Mouse (Mus musculus) hindbrain, embryonic 11.5 days (tissue): ENCODE measurements around the gene Gm10959. TPM values are rescaled to one million over a fixed set of nuclear protein-coding genes. Genes with fewer than 3 reads are reported as not detected.
"Not testable (repeated sequence)": the region's sequence is repeated elsewhere in the genome, so short reads cannot be mapped to it uniquely, and the experiment has no call there.

ENCODE experiments used
- ATAC-seq: fragments of 200-750 bp; cut with Nextera tagmentation; 2 replicates; pipeline ENCODE4 v1.8.0; 2017; ENCODE audit warnings: mild to moderate bottlenecking, moderate TSS enrichment, moderate library complexity; ENCODE audit not compliant: low FRiP score
- DNase-seq: peaks from one replicate; pipeline ENCODE4 v3.0.0-alpha.2; 2015; ENCODE audit warnings: low spot score
- H3K27ac ChIP-seq: fragments of 300-500 bp; sonication (generic); 2 replicates; pipeline ENCODE4 v1.5.1; 2014; ENCODE audit warnings: mild to moderate bottlenecking, low read depth, low read length
- H3K27me3 ChIP-seq: fragments of 300-500 bp; sonication (generic); 2 replicates; pipeline ENCODE4 v1.6.1; 2014; ENCODE audit warnings: mild to moderate bottlenecking, low read length, moderate library complexity, mixed read lengths; ENCODE audit not compliant: control insufficient read depth, insufficient read depth
- H3K36me3 ChIP-seq: fragments of 300-500 bp; sonication (generic); 2 replicates; pipeline ENCODE4 v1.6.1; 2014; ENCODE audit warnings: mild to moderate bottlenecking, low read length, moderate library complexity, mixed read lengths; ENCODE audit not compliant: control insufficient read depth, insufficient read depth
- H3K4me1 ChIP-seq: fragments of 300-500 bp; sonication (generic); replicated peaks from 2 replicates; pipeline ENCODE4 v1.6.1; 2014; ENCODE audit warnings: low read length, mixed read lengths; ENCODE audit not compliant: control insufficient read depth, insufficient read depth
- H3K4me2 ChIP-seq: fragments of 300-500 bp; sonication (generic); replicated peaks from 2 replicates; pipeline ENCODE4 v1.6.1; 2014; ENCODE audit warnings: mild to moderate bottlenecking, low read depth, low read length
- H3K4me3 ChIP-seq: fragments of 300-500 bp; sonication (generic); 2 replicates; pipeline ENCODE4 v1.5.1; 2014; ENCODE audit warnings: low read depth, low read length
- H3K9ac ChIP-seq: fragments of 300-500 bp; sonication (generic); 2 replicates; pipeline ENCODE4 v1.6.1; 2014; ENCODE audit warnings: low read depth, low read length
- H3K9me3 ChIP-seq: fragments of 300-500 bp; sonication (generic); 2 replicates; pipeline ENCODE4 v1.6.1; 2016; ENCODE audit warnings: low read length; ENCODE audit not compliant: control insufficient read depth
- WGBS: fragments of 180-500 bp; shearing (Covaris S2); extraction: QIAGEN DNeasy Blood & Tissue Kit; methylation state at CpG from one replicate; pipeline ENCODE4 v1.1.7; 2014; 5-methylcytosine and 5-hydroxymethylcytosine counted together
- polyA plus RNA-seq: library from polyadenylated mRNA; unstranded; fragments of >200 nt; fragmentation: Nextera tagmentation; extraction: Ambion mirVana; gene quantifications from 2 replicates; pipeline ENCODE4 v1.2.1, GENCODE M21; 2014

Gene Gm10959
- not detected in 2 replicates for polyA plus RNA-seq

- WGBS, result 71% methylated on average over 8 of the region's 8 CpGs
- Histone ChIP-seq H3K9ac (no peak within 1 kb of the TSS), H3K4me3 (no peak within 1 kb of the TSS), H3K36me3 (no peaks in the 10 kb centered on the region), H3K9me3 (no peaks in the 10 kb centered on the region), H3K4me1 (no peaks in the 10 kb centered on the region), H3K4me2 (no peak within 1 kb of the TSS), H3K27me3 (no peaks in the 10 kb centered on the region), H3K27ac (no peak within 1 kb of the TSS)
- ATAC-seq, result no peak
- DNase-seq, result no peak
Observed at GRCm38 (mm10) chr3:122919260-122919659, at the start of gene Gm10959. Gene Gm10959 (minus strand): TSS chr3:122919360.

GRCm38 (mm10) chr3:122968391-122968790 lies 49.2 kb upstream of the Gm10959 start:
- H3K9ac ChIP-seq, result no peak overlapping the region
- no peaks in the 10 kb centered on the region for H3K36me3 ChIP-seq
- no peak overlapping the region for H3K27ac ChIP-seq
- H3K27me3 ChIP-seq, result no peaks in the 10 kb centered on the region
- no peak overlapping the region for H3K4me3 ChIP-seq
- 94% methylated on average over 9 of the region's 9 CpGs for WGBS
- no peak overlapping the region for H3K4me2 ChIP-seq
- ATAC-seq (no peak), DNase-seq (no peak)
- H3K4me1 ChIP-seq, result no peaks in the 10 kb centered on the region
- H3K9me3 ChIP-seq, result no peaks in the 10 kb centered on the region

- 94% methylated on average over 5 of the region's 5 CpGs for WGBS
- H3K4me2 ChIP-seq, result no peak overlapping the region
- DNase-seq, result no peak
Observed at GRCm38 (mm10) chr3:122964301-122964700, 45.1 kb upstream of the Gm10959 start.

GRCm38 (mm10) chr3:122950129-122950528 lies 31.0 kb upstream of the Gm10959 start:
- no peaks in the 10 kb centered on the region for H3K9me3 ChIP-seq

More at GRCm38 (mm10) chr3:122964301-122964700, 45.1 kb upstream of the Gm10959 start:
- ATAC-seq, result no peak
- H3K27me3 ChIP-seq, result no peaks in the 10 kb centered on the region
- no peaks in the 10 kb centered on the region for H3K9me3 ChIP-seq
- no peaks in the 10 kb centered on the region for H3K36me3 ChIP-seq
- H3K27ac ChIP-seq, result no peak overlapping the region
- no peaks in the 10 kb centered on the region for H3K4me1 ChIP-seq
- no peak overlapping the region for H3K9ac ChIP-seq
- H3K4me3 ChIP-seq, result no peak overlapping the region

GRCm38 (mm10) chr3:122943387-122943890 lies 24.3 kb upstream of the Gm10959 start:
- DNase-seq, result no peak
- Histone ChIP-seq H3K4me3 (no peak overlapping the region), H3K9ac (no peak overlapping the region), H3K4me2 (no peak overlapping the region), H3K4me1 (no peaks in the 10 kb centered on the region), H3K36me3 (no peaks in the 10 kb centered on the region), H3K27ac (no peak overlapping the region), H3K9me3 (no peaks in the 10 kb centered on the region), H3K27me3 (no peaks in the 10 kb centered on the region)
- 79% methylated on average over 6 of the region's 6 CpGs for WGBS
- no peak for ATAC-seq

More at GRCm38 (mm10) chr3:122950129-122950528, 31.0 kb upstream of the Gm10959 start:
- H3K36me3 ChIP-seq, result no peaks in the 10 kb centered on the region
- H3K4me2 ChIP-seq, result no peak overlapping the region
- ATAC-seq (no peak), DNase-seq (no peak)
- 95% methylated on average over 2 of the region's 2 CpGs for WGBS
- H3K27me3 ChIP-seq, result no peaks in the 10 kb centered on the region
- no peak overlapping the region for H3K27ac ChIP-seq
- no peak overlapping the region for H3K4me3 ChIP-seq
- no peaks in the 10 kb centered on the region for H3K4me1 ChIP-seq
- no peak overlapping the region for H3K9ac ChIP-seq

- H3K9me3 ChIP-seq, result no peaks in the 10 kb centered on the region
- no peaks in the 10 kb centered on the region for H3K36me3 ChIP-seq
- H3K4me1 ChIP-seq, result no peaks in the 10 kb centered on the region
- no peak overlapping the region for H3K9ac ChIP-seq
- no peak overlapping the region for H3K4me3 ChIP-seq
- no peak overlapping the region for H3K4me2 ChIP-seq
- ATAC-seq (no peak), DNase-seq (peak; percentile 61)
- 79% methylated on average over 2 of the region's 2 CpGs for WGBS
- H3K27me3 ChIP-seq, result no peaks in the 10 kb centered on the region
- no peak overlapping the region for H3K27ac ChIP-seq
Observed at GRCm38 (mm10) chr3:122939215-122939614, 20.1 kb upstream of the Gm10959 start.

- H3K9me3 ChIP-seq, H3K4me1 ChIP-seq, H3K36me3 ChIP-seq, H3K9ac ChIP-seq, H3K4me3 ChIP-seq, H3K27me3 ChIP-seq, DNase-seq, ATAC-seq, H3K4me2 ChIP-seq, H3K27ac ChIP-seq: not testable (repeated sequence)
- 85% methylated on average over 13 of the region's 13 CpGs for WGBS
Observed at GRCm38 (mm10) chr3:122937176-122937575, 18.0 kb upstream of the Gm10959 start.

GRCm38 (mm10) chr3:122932466-122932865 lies 13.3 kb upstream of the Gm10959 start:
- ATAC-seq, result no peak
- Histone ChIP-seq H3K27ac (no peak overlapping the region), H3K4me3 (no peak overlapping the region), H3K4me1 (no peaks in the 10 kb centered on the region), H3K9ac (no peak overlapping the region), H3K27me3 (no peaks in the 10 kb centered on the region), H3K9me3 (no peaks in the 10 kb centered on the region), H3K36me3 (no peaks in the 10 kb centered on the region), H3K4me2 (no peak overlapping the region)
- DNase-seq, result no peak
- 96% methylated on average over 1 of the region's 1 CpGs for WGBS

- no peaks in the 10 kb centered on the region for H3K9me3 ChIP-seq
- no peaks in the 10 kb centered on the region for H3K27me3 ChIP-seq
- 91% methylated on average over 6 of the region's 6 CpGs for WGBS
- no peak for ATAC-seq
- no peak overlapping the region for H3K9ac ChIP-seq
- H3K4me3 ChIP-seq, result no peak overlapping the region
- H3K27ac ChIP-seq, result no peak overlapping the region
- no peak for DNase-seq
- no peaks in the 10 kb centered on the region for H3K4me1 ChIP-seq
- no peaks in the 10 kb centered on the region for H3K36me3 ChIP-seq
- no peak overlapping the region for H3K4me2 ChIP-seq
Observed at GRCm38 (mm10) chr3:122929723-122930122, 10.6 kb upstream of the Gm10959 start.
